Mouse (Mus musculus): Measurements from ENCODE around the gene Lmcd1.

DNA sequence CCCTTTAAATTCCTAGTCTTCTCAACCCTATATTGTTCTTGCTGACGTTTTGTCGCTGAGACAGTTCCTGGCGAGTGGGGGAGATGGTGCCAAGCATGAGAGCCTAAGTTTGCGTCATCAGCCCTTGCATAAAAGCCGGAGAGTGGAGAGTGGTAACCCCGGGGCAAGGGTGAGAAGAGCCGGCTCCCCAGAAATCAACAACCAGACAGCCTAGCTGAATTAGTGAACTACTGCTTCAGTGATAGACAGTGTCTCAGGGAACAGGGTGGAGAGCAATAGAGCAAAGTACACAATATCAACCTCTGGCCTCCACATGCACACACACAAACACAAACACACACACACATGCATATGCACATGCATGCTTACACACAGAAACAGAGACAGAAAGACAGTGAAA is 26.6 kb downstream of the Lmcd1 start:
- TF ChIP-seq TAL1 (IDR thresholded peaks at IDR 0.05; ENCODE audit: low read length) (no peak), GATA1 (IDR thresholded peaks at IDR 0.05; ENCODE audit: low read length) (no peak)

Data from erythroblast, embryonic 14.5 days (primary cell).